Mouse (Mus musculus) MEL (cell line): ENCODE measurements around the gene Rassf2. TPM values are rescaled to one million over a fixed set of nuclear protein-coding genes. Genes with fewer than 3 reads are reported as not detected.

Experiments used
- DNase-seq: peaks from one replicate; pipeline ENCODE4 v3.0.0; 2011; ENCODE audit warnings: low read depth, low spot score
- H3K27ac ChIP-seq: 2 replicates; pipeline ENCODE4 v1.5.1; 2012; ENCODE audit warnings: low read depth, mild to moderate bottlenecking, control low read depth, low read length, moderate library complexity; ENCODE audit not compliant: control insufficient read depth
- H3K27me3 ChIP-seq, 2 experiments: fragments of 150-350 bp in 1 of 2; sonication (generic) in 1 of 2; 2 replicates each; pipeline ENCODE4 v1.6.1; 2012; ENCODE audit warnings: low read length in 2 of 2, mild to moderate bottlenecking in 2 of 2, improper control_type of control experiment in 1 of 2, moderate library complexity in 1 of 2; ENCODE audit not compliant: insufficient read depth in 2 of 2, control insufficient read depth in 1 of 2
- H3K36me3 ChIP-seq, 2 experiments: 2 replicates each; pipeline ENCODE4 v1.6.1; 2012 to 2014; ENCODE audit warnings: low read length in 2 of 2, improper control_type of control experiment in 1 of 2, inconsistent platforms in 1 of 2, mild to moderate bottlenecking in 1 of 2; ENCODE audit not compliant: insufficient read depth in 2 of 2, control insufficient read depth in 1 of 2
- H3K4me1 ChIP-seq, 2 experiments: fragments of 150-350 bp in 1 of 2; sonication (generic) in 1 of 2; 2 replicates each; pipeline ENCODE4 v1.6.1; 2012; ENCODE audit warnings: low read length in 2 of 2, improper control_type of control experiment in 1 of 2, mild to moderate bottlenecking in 1 of 2; ENCODE audit not compliant: insufficient read depth in 2 of 2, control insufficient read depth in 1 of 2
- H3K4me3 ChIP-seq, 2 experiments: fragments of 150-350 bp in 1 of 2; sonication (generic) in 1 of 2; 2 replicates each; pipeline ENCODE4 v1.5.1; 2012; ENCODE audit warnings: low read depth in 2 of 2, low read length in 2 of 2, mild to moderate bottlenecking in 2 of 2, moderate library complexity in 2 of 2, control low read depth in 1 of 2, improper control_type of control experiment in 1 of 2; ENCODE audit not compliant: control insufficient read depth in 1 of 2, insufficient read depth in 1 of 2
- H3K79me2 ChIP-seq: 2 replicates; pipeline ENCODE4 v1.6.1; 2012; ENCODE audit warnings: mild to moderate bottlenecking, low read length, moderate library complexity; ENCODE audit not compliant: control insufficient read depth, poor library complexity, insufficient read depth
- H3K9ac ChIP-seq: 2 replicates; pipeline ENCODE4 v1.6.1; 2012; ENCODE audit warnings: low read depth, mild to moderate bottlenecking, control low read depth, low read length, moderate library complexity; ENCODE audit not compliant: control insufficient read depth, poor library complexity, severe bottlenecking
- H3K9me3 ChIP-seq: fragments of 150-350 bp; sonication (generic); replicated peaks from 2 replicates; pipeline ENCODE4 v1.6.1; 2012; ENCODE audit warnings: mild to moderate bottlenecking, low read length, improper control_type of control experiment, moderate library complexity; ENCODE audit not compliant: insufficient read depth
- BHLHE40 ChIP-seq: IDR thresholded peaks from 2 replicates; pipeline ENCODE4 v1.6.1; 2012; ENCODE audit warnings: low read depth, mild to moderate bottlenecking, inconsistent platforms, low read length, improper control_type of control experiment, borderline replicate concordance
- ELF1 ChIP-seq: IDR thresholded peaks from 2 replicates; pipeline ENCODE4 v1.6.1; 2014; ENCODE audit warnings: low read depth, mild to moderate bottlenecking, inconsistent platforms, low read length, improper control_type of control experiment, moderate library complexity
- KAT2A ChIP-seq: conservative IDR thresholded peaks from 2 replicates; pipeline ENCODE4 v1.6.1; 2012; ENCODE audit warnings: low read depth, low read length, improper control_type of control experiment, inconsistent platforms
- MYC ChIP-seq: IDR thresholded peaks from 2 replicates; pipeline ENCODE4 v1.6.1; 2011; ENCODE audit warnings: low read depth, mild to moderate bottlenecking, low read length, improper control_type of control experiment, moderate library complexity
- POLR2A ChIP-seq, 2 experiments: IDR thresholded peaks; 2 replicates each; pipeline ENCODE4 v1.6.1; 2011 to 2012; ENCODE audit warnings: low read length in 2 of 2, mild to moderate bottlenecking in 2 of 2, control low read depth in 1 of 2, improper control_type of control experiment in 1 of 2, low read depth in 1 of 2, moderate library complexity in 1 of 2; ENCODE audit not compliant: control insufficient read depth in 1 of 2, insufficient read depth in 1 of 2, poor library complexity in 1 of 2
- POLR2AphosphoS2 ChIP-seq: IDR thresholded peaks from 2 replicates; pipeline ENCODE4 v1.6.1; 2011; ENCODE audit warnings: low read length, improper control_type of control experiment
- RCOR1 ChIP-seq: IDR thresholded peaks from 2 replicates; pipeline ENCODE4 v1.6.1; 2012; ENCODE audit warnings: low read depth, mild to moderate bottlenecking, inconsistent platforms, low read length, improper control_type of control experiment
- TAL1 ChIP-seq: IDR thresholded peaks from 2 replicates; pipeline ENCODE4 v1.6.1; 2012; ENCODE audit warnings: mild to moderate bottlenecking, inconsistent platforms, low read length, moderate library complexity, mixed read lengths
- TCF12 ChIP-seq: IDR thresholded peaks from 2 replicates; pipeline ENCODE4 v1.6.1; 2014; ENCODE audit warnings: low read depth, mild to moderate bottlenecking, inconsistent platforms, low read length, improper control_type of control experiment, moderate library complexity
- USF1 ChIP-seq: IDR thresholded peaks from 2 replicates; pipeline ENCODE4 v1.6.1; 2014; ENCODE audit warnings: low read depth, mild to moderate bottlenecking, inconsistent platforms, low read length, improper control_type of control experiment, moderate library complexity
- USF2 ChIP-seq, 2 experiments: IDR thresholded peaks; 2 replicates each; pipeline ENCODE4 v1.6.1; 2011 to 2012; ENCODE audit warnings: improper control_type of control experiment in 2 of 2, low read length in 2 of 2, borderline replicate concordance in 1 of 2, inconsistent platforms in 1 of 2, low read depth in 1 of 2, mild to moderate bottlenecking in 1 of 2; ENCODE audit not compliant: insufficient read depth in 1 of 2
- ZC3H11A ChIP-seq: IDR thresholded peaks from 2 replicates; pipeline ENCODE4 v1.6.1; 2012; ENCODE audit warnings: low read depth, mild to moderate bottlenecking, inconsistent platforms, low read length, improper control_type of control experiment
- polyA plus RNA-seq, 2 experiments: library from polyadenylated mRNA; stranded (reverse) in 1 of 2; unstranded in 1 of 2; fragments of >175 nt in 1 of 2; fragments of >200 nt in 1 of 2; gene quantifications; 2 replicates each; pipeline versions ENCODE4 v1.2.1 to v1.2.4; 2012; ENCODE audit warnings: low replicate concordance in 2 of 2, low read depth in 1 of 2; ENCODE audit not compliant: insufficient read length in 2 of 2, insufficient read depth in 1 of 2, missing spikeins in 1 of 2
- total RNA-seq: library from RNA; depleted of rRNA; stranded (reverse); fragments of 300-350 nt; gene quantifications from 2 replicates; pipeline ENCODE4 v1.2.3, GENCODE M21; 2012

The Rassf2 gene
- total and polyA plus RNA-seq, 3 experiments: 0.69 to 4.1 TPM; not detected in 1

DNA sequence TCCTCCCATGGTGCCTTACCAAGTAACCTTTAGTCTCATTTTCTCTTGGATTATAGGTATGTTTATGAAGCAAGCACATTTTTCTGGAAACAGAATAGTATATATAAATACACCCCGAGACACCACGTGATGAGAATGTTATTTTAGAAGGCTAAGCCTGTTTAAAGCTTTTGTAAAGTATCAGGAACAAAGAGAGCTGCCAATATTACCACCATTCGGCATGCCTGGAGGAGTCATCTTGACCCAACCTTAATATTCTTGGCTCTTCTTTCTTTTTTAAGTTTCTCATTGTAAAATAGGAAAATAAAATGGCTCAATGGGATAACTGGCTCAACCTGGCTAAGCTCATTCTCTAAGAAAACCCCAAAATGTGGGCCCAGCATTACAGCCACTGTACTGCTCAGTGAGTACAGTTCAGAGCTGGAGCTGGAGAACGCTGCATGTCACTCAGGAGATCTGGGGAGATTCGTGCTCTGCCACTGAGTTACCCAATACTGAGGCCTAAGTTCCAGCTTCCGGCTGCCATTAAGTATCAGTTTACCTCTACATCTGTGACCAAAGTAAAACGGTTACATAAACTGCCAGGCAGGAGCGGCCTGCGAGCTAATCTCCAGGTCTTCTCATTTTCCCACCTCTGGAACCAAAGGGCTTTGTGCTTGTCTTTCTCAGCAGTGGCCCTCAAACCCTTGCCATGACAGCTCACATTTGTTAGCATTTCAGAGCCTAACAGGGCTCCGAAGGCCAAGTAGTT, 40.1 kb upstream of the Rassf2 start:
- no peaks in the 10 kb centered on the region for H3K27me3 ChIP-seq
- no peaks in the 10 kb centered on the region; a peak in 2 of 4 replicates for H3K36me3 ChIP-seq
- TF ChIP-seq RCOR1 (no peak), USF2 (IDR thresholded peaks at IDR 0.05; ENCODE audit: borderline replicate concordance in 1 of 2, insufficient read depth in 1 of 2, low read depth in 1 of 2, low read length in 2 of 2) (no peak), TCF12 (no peak), POLR2AphosphoS2 (no peak), POLR2A (IDR thresholded peaks at IDR 0.05; ENCODE audit: control insufficient read depth in 1 of 2, insufficient read depth in 1 of 2, low read depth in 1 of 2, low read length in 2 of 2, poor library complexity in 1 of 2) (no peak), BHLHE40 (no peak), USF1 (no peak)
- no peak overlapping the region for H3K4me3 ChIP-seq
- H3K79me2 ChIP-seq: no peaks in the 10 kb centered on the region
- no peaks in the 10 kb centered on the region for H3K4me1 ChIP-seq
- no peak for DNase-seq
- no peak overlapping the region for H3K9ac ChIP-seq
- no peak overlapping the region for H3K27ac ChIP-seq
- H3K9me3 ChIP-seq: no peaks in the 10 kb centered on the region

DNA sequence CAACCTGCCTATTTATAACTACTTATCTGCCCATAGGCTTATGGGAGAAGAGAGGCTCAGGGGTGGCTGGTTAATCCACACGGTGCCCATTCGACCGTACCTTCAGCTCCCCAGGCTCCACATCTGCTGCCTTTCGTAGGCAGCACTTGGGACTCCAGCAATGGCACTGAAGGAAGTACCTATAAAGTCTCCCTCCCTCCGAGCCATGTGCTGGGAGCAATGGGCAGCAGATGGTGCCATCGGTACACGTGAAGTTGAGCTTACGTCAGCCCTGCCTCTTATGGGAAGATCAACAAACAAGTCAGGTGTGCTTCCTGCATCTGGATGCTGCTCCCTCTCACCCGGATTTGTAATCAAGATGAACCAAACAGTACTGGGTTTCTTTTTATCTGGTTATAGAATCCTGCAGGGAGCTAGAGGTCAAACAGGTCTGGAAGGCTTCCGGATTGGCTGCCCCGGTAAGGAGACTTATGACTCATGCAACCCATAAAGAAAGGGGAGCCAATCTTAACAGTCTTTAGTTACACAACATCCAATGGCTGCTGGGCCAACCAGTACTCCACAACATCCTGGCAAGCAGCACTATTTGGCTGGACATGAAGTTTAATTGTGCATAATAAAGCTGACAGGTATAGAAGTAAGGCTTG, 34.2 kb upstream of the Rassf2 start:
- no peak for DNase-seq
- Histone ChIP-seq H3K27me3 (no peaks in the 10 kb centered on the region), H3K9me3 (no peaks in the 10 kb centered on the region), H3K9ac (no peak overlapping the region), H3K79me2 (no peaks in the 10 kb centered on the region), H3K27ac (no peak overlapping the region), H3K4me3 (no peak overlapping the region), H3K36me3 (no peaks in the 10 kb centered on the region; a peak in 2 of 4 replicates), H3K4me1 (no peaks in the 10 kb centered on the region)
- TF ChIP-seq TAL1 (no peak), ELF1 (no peak), RCOR1 (no peak), BHLHE40 (no peak), USF2 (IDR thresholded peaks at IDR 0.05; ENCODE audit: borderline replicate concordance in 1 of 2, insufficient read depth in 1 of 2, low read depth in 1 of 2, low read length in 2 of 2) (no peak), POLR2A (IDR thresholded peaks at IDR 0.05; ENCODE audit: control insufficient read depth in 1 of 2, insufficient read depth in 1 of 2, low read depth in 1 of 2, low read length in 2 of 2, poor library complexity in 1 of 2) (no peak), POLR2AphosphoS2 (no peak), ZC3H11A (no peak), MYC (no peak), KAT2A (no peak)
